Mouse (Mus musculus): ENCODE data around the gene Mpig6b.

DNA sequence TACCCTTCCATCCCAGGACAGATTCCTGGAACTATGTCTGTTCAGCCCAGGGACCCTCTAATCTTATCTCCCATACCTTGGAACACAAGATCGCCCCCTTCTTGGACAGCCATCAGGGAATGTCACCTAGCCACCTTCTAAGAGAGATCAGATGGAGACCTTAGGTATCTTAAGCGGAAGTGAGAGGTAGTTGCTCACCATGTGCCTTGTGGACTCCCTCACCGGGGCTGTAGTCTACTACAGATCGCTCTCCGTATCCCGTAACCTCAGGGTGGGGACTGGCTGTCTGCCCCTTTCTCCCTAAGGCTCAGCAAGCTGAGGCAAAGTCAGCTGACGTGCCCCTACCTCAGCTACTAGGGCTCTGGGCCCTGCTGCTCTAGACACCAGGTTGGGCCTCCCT lies 38.1 kb upstream of the Mpig6b start:
- TF ChIP-seq POLR2A (IDR thresholded peaks at IDR 0.05; ENCODE audit: insufficient read length, low read depth) (no peak), USF1 (IDR thresholded peaks at IDR 0.05; ENCODE audit: low read depth) (no peak), TCF12 (IDR thresholded peaks at IDR 0.05; ENCODE audit: insufficient read depth, poor library complexity, severe bottlenecking) (no peak), POLR2AphosphoS2 (IDR thresholded peaks at IDR 0.05; ENCODE audit: insufficient read length, low read depth) (no peak)
